Mouse (Mus musculus) midbrain, embryonic 15.5 days (tissue): ENCODE data around the gene Ccdc144b. TPM values are rescaled to one million over a fixed set of nuclear protein-coding genes. Genes with fewer than 3 reads are reported as not detected.

Source experiments
- ATAC-seq: fragments of 200-750 bp; cut with Nextera tagmentation; replicated peaks from 2 replicates; pipeline ENCODE4 v1.8.0; 2017; ENCODE audit warnings: moderate TSS enrichment
- H3K27ac ChIP-seq: fragments of 300-500 bp; sonication (generic); 2 replicates; pipeline ENCODE4 v1.5.1; 2015; ENCODE audit warnings: mild to moderate bottlenecking, inconsistent platforms
- H3K27me3 ChIP-seq: fragments of 300-500 bp; sonication (generic); replicated peaks from 2 replicates; pipeline ENCODE4 v1.6.1; 2015; ENCODE audit warnings: inconsistent platforms
- H3K36me3 ChIP-seq: fragments of 300-500 bp; sonication (generic); replicated peaks from 2 replicates; pipeline ENCODE4 v1.6.1; 2015; ENCODE audit warnings: inconsistent platforms
- H3K4me1 ChIP-seq: fragments of 300-500 bp; sonication (generic); 2 replicates; pipeline ENCODE4 v1.6.1; 2015; ENCODE audit warnings: inconsistent platforms
- H3K4me2 ChIP-seq: fragments of 300-500 bp; sonication (generic); 2 replicates; pipeline ENCODE4 v1.6.1; 2015; ENCODE audit warnings: inconsistent platforms, mild to moderate bottlenecking, moderate library complexity
- H3K4me3 ChIP-seq: fragments of 300-500 bp; sonication (generic); 2 replicates; pipeline ENCODE4 v1.5.1; 2015; ENCODE audit warnings: mild to moderate bottlenecking, inconsistent platforms
- H3K9ac ChIP-seq: fragments of 300-500 bp; sonication (generic); 2 replicates; pipeline ENCODE4 v1.6.1; 2015; ENCODE audit warnings: mild to moderate bottlenecking, inconsistent platforms
- H3K9me3 ChIP-seq: fragments of 300-500 bp; sonication (generic); 2 replicates; pipeline ENCODE4 v1.6.1; 2016; ENCODE audit warnings: inconsistent platforms
- WGBS: fragments of 180-500 bp; shearing (Covaris S2); methylation state at CpG from one replicate; pipeline ENCODE4 v1.1.7; 2015; ENCODE audit warnings: mixed read lengths; 5-methylcytosine and 5-hydroxymethylcytosine counted together
- polyA plus RNA-seq: library from polyadenylated mRNA; unstranded; fragments of >200 nt; fragmentation: Nextera tagmentation; extraction: Ambion mirVana; gene quantifications from 2 replicates; pipeline ENCODE4 v1.2.1, GENCODE M21; 2015

Ccdc144b gene
- polyA plus RNA-seq, 1 experiment from 2014 or later: not detected

DNA sequence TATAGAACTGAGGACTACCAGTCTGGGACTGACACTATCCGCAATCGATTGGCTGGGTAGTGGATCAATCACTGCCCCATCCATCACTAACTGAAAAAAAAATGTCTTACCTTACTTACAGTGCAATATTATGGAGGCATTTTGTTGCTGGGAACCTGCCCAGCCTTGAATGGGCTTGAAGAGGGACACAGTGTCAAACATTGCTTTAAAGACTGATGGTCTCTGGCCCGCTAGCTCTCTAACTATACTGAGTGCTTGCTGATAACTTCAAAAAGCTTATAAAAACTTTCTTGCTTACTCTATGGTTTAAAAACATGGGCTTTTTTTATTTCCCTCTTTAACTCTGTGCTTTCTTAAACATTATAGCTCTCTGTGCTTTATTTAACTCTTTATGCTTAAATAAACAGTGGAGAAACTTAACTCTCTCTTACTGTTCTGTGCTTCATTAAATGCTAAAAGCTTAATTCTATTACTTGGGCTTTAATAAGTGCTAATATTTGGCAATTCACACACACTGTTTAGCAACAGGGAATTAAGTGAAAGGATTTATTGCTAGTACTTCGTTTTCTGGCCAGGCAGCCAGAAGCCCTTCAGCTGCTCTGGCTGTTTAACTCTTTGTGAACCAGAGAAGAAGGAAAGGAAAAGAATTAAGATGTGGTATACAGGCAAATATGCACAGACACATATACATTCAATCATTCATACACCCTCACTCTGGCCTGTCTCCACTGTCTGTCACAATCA is 44.8 kb downstream of the Ccdc144b start:
- H3K27me3 ChIP-seq: no peaks in the 10 kb centered on the region; the same call in 1 of the 2 replicates

DNA sequence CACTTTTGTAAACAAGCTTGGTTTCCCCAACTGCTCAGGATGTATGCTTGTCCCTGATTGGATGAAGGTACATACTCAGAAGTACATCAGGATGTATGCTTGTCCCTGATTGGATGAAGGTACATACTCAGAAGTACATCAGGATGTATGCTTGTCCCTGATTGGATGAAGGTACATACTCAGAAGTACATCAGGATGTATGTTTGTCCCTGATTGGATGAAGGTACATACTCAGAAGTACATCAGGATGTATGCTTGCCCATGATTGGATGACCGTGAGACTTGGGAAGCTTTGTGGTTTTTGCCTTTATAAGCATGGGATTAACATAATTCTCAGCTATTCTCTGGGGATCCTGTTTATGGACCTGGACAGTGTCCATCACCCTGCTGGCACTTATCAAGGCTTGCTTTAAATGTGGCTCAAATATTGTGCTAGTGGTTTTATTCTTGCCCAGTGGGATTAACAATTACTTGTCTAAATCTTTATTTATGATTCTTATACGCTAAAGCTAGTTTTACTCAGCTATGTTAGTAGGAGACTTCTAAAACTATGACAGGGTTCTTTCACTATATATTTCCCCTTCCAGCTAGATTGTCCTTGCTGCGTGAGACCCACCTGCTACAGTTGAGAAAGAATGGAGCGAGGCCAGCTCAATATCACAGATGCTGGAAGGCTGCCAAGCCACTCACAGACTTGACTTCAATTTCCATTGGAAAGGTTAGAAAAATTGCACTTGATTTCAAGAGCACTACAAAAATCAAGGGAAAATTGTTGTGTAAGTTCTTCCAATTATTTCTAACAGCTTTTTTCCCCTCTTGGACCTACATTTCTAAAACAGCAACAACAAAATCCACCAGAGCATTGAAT is 49.1 kb downstream of the Ccdc144b start:
- WGBS: 64% methylated on average over 4 of the region's 4 CpGs
- Histone ChIP-seq H3K9me3 (no peaks in the 10 kb centered on the region), H3K4me3 (no peak overlapping the region), H3K27ac (no peak overlapping the region), H3K27me3 (no peaks in the 10 kb centered on the region; the same call in 1 of the 2 replicates), H3K4me1 (peaks cover 6% of the 10 kb centered on the region), H3K36me3 (no peaks in the 10 kb centered on the region), H3K9ac (no peak overlapping the region), H3K4me2 (no peak overlapping the region)
- no peak for ATAC-seq

More for the DNA sequence above, 44.8 kb downstream of the Ccdc144b start:
- H3K4me2 ChIP-seq: no peak overlapping the region
- H3K36me3 ChIP-seq: no peaks in the 10 kb centered on the region
- no peaks in the 10 kb centered on the region for H3K4me1 ChIP-seq
- no peak overlapping the region for H3K4me3 ChIP-seq
- no peak overlapping the region for H3K27ac ChIP-seq
- no peaks in the 10 kb centered on the region for H3K9me3 ChIP-seq
- no peak for ATAC-seq
- H3K9ac ChIP-seq: no peak overlapping the region
- 72% methylated on average over 4 of the region's 4 CpGs for WGBS

DNA sequence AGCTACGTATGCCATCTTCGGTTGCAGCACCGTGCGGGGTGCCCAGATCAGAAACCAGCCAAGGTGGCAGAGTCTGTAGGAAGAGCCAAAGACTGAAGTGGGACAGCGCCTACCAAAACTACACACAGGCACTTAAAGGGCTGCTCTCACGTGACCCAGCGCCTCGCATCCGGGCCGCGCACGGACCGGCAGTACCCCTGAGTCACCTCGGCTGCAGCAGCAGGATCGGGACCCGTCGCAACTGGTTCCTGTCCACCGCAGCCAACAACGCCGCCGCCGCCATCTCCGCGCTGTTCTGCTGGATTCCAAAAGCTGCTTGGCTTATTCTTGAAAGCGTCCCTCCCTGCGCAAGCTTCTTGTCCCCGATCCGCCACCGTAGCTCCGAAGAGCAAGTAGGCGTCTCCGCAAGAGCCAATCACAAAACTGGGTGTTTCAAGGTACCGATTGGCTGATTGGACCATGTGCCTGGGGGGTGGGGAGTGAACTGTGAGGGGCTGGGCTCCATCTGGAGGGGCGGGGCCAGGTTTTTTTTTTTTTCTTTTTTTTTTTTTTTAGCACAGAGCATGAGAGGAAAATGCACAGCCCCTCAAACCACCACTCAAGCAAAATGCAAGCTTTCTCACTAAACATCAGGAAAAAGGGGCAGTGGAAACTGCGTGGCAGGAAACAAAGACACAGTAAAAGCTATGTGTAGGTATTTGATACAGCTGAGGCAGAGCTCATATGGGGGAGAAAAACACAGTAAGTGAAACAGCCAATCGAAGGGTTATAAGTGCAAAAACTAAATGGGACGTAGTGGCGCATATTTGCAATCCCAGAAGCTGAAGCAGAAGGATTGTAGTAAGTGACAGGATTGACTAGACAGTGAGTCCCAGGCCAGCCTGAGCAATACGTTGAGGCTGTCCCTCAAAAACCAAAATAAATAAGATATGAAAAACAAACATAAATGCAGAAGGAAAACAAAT is 52.8 kb downstream of the Ccdc144b start, which contains the start of gene Mccc1:
TSS of gene Mccc1 (minus strand) at position 404 of the 965 bp plus-strand sequence.
- Histone ChIP-seq H3K4me3 (peak within 1 kb of the TSS; percentile 84), H3K4me2 (peak within 1 kb of the TSS; percentile 69), H3K27me3 (no peaks in the 10 kb centered on the region; the same call in 1 of the 2 replicates), H3K9ac (peak within 1 kb of the TSS; percentile 77), H3K27ac (peak within 1 kb of the TSS; percentile 94), H3K4me1 (peaks cover 15% of the 10 kb centered on the region), H3K9me3 (no peaks in the 10 kb centered on the region), H3K36me3 (no peaks in the 10 kb centered on the region)
- 3% methylated on average over 39 of the region's 39 CpGs for WGBS
- ATAC-seq: peak; percentile 100

DNA sequence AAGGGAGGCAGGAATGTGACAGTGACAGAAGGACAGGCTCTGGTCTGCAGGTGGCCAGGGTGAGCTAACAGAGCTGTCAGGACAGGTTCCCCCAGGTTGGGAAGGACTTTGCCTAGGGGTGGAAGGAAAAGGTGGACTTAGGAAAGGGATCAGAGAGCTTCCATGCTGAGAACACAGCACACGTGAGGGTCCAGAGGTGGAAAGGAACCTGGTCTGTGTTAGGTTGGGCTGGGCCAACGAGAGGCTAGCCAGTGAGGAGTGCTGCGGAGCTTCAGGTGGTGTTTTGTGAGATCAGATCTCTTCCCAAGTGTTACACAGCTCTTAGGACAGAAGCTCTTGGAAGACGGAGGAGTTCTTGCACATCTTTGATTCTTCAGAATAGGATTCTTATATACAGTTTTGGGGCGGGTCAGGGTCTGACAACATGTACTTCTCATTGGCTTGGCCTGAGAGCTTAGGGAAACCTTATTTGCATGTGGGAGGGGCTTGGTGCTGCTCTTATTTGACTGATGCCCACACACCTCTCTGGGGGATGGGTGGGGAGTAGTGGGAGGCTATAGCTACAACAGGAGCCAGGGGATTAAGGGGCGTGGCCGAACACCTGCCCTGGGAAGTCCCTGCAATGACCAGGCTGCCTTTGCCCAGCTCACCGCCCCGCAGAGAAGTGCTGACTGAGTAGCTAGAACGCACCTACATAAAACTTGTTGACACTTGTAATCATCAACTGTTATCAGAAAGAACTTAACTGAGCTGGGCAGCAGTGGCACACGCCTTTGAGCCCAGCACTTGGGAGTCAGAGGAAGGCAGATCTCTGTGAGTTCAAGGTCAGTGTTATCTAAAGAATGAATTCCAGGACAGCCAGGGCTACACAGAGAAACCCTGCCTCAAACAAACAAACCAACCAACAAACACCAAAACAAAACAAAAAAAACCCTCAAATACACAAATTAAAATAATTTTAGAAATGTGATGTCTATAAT is 58.5 kb downstream of the Ccdc144b start:
- Histone ChIP-seq H3K4me3 (no peak overlapping the region), H3K36me3 (peaks cover 10% of the 10 kb centered on the region; the same call in 1 of the 2 replicates), H3K4me2 (no peak overlapping the region), H3K27ac (no peak overlapping the region), H3K27me3 (no peaks in the 10 kb centered on the region), H3K9me3 (no peaks in the 10 kb centered on the region), H3K9ac (no peak overlapping the region), H3K4me1 (peaks cover 14% of the 10 kb centered on the region; the same call in 1 of the 2 replicates)
- no peak for ATAC-seq
- 56% methylated on average over 11 of the region's 11 CpGs for WGBS

DNA sequence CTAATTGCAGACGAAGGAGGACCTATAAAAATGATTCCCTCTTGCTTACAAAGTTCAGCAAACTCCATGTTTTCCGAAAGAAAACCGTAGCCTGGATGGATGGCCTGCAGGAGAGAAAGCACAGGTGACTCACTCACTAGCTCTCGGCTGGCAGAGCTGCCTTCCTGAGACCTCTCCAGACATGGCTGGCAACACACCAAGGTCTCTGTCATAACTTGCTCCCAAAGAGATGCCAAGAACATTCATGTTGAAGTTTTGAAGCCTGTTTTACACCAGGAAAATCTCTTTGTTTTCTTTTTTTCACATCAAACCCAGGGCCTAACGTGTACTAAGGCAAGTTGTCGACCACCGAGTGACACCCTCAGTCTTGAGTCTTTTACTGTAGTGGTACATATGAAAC is 62.6 kb downstream of the Ccdc144b start:
- no peak for ATAC-seq
- Histone ChIP-seq H3K27me3 (no peaks in the 10 kb centered on the region), H3K4me3 (no peak overlapping the region), H3K9me3 (no peaks in the 10 kb centered on the region), H3K4me2 (no peak overlapping the region), H3K9ac (no peak overlapping the region), H3K36me3 (peaks cover 34% of the 10 kb centered on the region), H3K4me1 (no peaks in the 10 kb centered on the region), H3K27ac (no peak overlapping the region)
- WGBS: 96% methylated on average over 7 of the region's 7 CpGs

DNA sequence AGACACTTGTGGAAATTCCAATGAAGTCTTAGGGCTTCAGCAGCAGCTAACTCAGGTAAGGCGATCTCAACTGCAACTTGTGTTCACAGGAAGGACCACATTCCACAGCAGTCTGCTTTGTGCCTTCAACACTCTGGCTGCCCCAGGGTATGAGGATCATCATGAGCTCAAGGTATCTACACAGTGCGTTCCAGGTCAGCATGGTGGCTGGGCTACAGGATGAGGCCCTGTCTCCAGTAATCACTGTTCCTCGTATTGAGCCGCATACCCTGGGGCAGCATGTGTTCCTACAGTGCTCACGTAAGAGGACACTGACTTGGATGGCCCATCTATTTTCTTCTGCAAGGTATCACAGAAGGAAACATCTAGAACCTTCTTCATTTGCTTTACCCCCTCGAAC is 65.3 kb downstream of the Ccdc144b start:
- Histone ChIP-seq H3K36me3 (peaks cover 50% of the 10 kb centered on the region), H3K27ac (no peak overlapping the region), H3K9ac (no peak overlapping the region), H3K4me2 (no peak overlapping the region), H3K9me3 (no peaks in the 10 kb centered on the region), H3K4me3 (no peak overlapping the region), H3K4me1 (no peaks in the 10 kb centered on the region), H3K27me3 (no peaks in the 10 kb centered on the region)
- no peak for ATAC-seq
- 96% methylated on average over 6 of the region's 6 CpGs for WGBS

DNA sequence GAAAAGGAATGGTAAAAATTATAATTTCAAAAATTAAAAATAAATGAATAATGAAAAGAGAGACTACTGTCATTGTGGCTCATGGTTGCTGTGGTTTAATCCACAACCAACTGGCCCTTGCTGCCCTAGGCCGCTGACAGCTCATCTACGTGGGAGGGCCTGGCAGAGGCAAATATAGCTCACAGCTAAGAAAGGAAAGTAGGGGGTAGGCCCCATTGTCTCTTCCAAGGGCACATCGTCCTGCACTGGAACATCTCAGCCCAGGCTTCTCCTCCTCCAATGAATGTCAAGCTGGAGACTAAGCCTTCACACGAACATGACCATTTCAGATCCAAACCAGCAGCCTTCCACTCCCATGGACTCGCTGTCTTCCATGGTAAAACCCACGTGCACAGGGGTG is 67.1 kb downstream of the Ccdc144b start:
- Histone ChIP-seq H3K36me3 (peaks cover 53% of the 10 kb centered on the region), H3K9ac (no peak overlapping the region), H3K4me1 (no peaks in the 10 kb centered on the region), H3K9me3 (no peaks in the 10 kb centered on the region), H3K4me3 (no peak overlapping the region), H3K27ac (no peak overlapping the region), H3K4me2 (no peak overlapping the region), H3K27me3 (no peaks in the 10 kb centered on the region)
- ATAC-seq: no peak
- WGBS: 89% methylated on average over 6 of the region's 6 CpGs

DNA sequence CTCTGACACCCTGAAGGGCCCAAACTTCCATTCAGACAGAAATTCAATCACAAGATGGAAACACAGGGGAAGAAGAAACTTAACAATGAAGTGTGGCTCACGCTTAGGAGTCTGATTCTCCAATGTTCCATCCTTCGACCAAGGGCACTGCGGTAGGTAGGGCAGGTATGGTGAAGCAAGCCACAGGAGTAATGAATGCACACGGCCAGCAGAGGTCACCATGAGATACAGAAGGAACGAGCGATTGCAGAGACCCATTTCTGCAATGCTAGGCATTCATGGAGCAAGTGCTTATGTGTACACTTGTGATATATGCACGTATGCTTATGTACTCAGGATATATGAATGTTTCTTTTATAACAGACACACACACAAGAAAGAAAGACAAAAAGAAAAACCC is 79.8 kb downstream of the Ccdc144b start:
- H3K4me1 ChIP-seq: no peaks in the 10 kb centered on the region
- H3K4me3 ChIP-seq: no peak overlapping the region
- no peak for ATAC-seq
- no peak overlapping the region for H3K9ac ChIP-seq
- H3K4me2 ChIP-seq: no peak overlapping the region
- H3K27me3 ChIP-seq: no peaks in the 10 kb centered on the region
- no peaks in the 10 kb centered on the region for H3K9me3 ChIP-seq
- H3K27ac ChIP-seq: no peak overlapping the region
- peaks cover 26% of the 10 kb centered on the region for H3K36me3 ChIP-seq
- WGBS: 71% methylated on average over 7 of the region's 7 CpGs

DNA sequence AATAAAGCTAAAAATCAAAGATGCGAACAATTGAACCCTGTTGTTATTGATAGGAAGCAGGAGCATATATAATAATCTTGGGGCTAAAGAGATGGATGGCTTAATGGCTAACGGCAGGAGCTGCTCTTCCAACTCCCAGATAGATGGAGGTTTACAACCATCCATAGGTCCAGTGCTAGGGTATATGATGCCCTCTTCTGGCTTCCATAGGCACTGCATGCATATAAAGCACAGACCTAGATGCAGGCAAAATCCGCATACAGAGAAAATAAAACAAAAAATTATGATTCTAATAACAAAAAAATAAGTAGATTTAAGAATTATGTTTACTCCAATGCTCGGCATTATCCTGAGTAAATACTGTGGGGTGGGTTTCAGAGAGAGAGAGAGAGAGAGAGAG is 80.4 kb downstream of the Ccdc144b start:
- Histone ChIP-seq H3K27ac (no peak overlapping the region), H3K4me3 (no peak overlapping the region), H3K4me1 (no peaks in the 10 kb centered on the region), H3K9ac (no peak overlapping the region), H3K36me3 (peaks cover 27% of the 10 kb centered on the region), H3K4me2 (no peak overlapping the region), H3K27me3 (no peaks in the 10 kb centered on the region), H3K9me3 (no peaks in the 10 kb centered on the region)
- WGBS: 80% methylated on average over 4 of the region's 4 CpGs
- ATAC-seq: 0 out of 2 replicates have a peak, but pooled peaks have one; percentile 65

DNA sequence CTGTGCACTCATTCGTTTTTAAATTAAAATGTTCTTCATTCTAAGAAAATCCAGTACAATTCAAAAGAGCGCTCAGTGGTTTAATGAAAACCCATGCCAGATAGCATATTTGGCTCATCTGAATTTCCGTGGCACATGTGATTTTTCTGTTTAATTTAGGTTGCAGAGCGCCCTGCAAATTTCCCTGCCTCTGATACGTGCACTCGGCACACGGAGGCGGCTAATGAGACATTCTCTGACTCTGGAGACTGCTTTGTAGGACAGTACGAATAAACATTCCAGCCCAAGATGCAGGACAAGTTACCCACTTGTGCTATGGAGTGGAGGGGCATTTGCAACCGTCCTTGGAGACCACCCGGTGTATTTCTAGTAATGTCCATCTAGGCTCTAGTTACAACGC is 82.2 kb downstream of the Ccdc144b start:
- no peaks in the 10 kb centered on the region for H3K27me3 ChIP-seq
- peaks cover 21% of the 10 kb centered on the region; the same call in 1 of the 2 replicates for H3K36me3 ChIP-seq
- no peak for ATAC-seq

DNA sequence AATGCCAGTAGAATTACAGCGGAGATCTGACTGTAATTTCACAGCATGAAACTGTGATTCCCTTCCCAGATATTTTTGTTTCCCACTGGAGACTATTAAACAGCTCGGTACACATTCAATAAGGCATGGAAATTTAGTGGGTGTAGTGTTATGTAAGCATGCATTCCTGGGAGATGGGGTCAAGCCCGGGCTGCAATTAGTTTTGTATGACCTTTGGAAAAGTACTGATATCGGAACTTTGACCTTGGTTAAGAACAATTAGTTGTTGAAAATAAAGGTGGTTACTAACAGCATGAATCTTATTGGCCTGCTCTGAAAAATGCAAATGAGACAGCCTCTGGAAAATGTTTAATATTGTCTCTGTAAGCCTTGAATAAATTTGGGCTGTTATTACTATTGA is 82.9 kb downstream of the Ccdc144b start:
- H3K27ac ChIP-seq: no peak overlapping the region
- H3K4me3 ChIP-seq: no peak overlapping the region
- no peaks in the 10 kb centered on the region for H3K4me1 ChIP-seq
- H3K9ac ChIP-seq: no peak overlapping the region
- ATAC-seq: no peak
- H3K36me3 ChIP-seq: peaks cover 15% of the 10 kb centered on the region; the same call in 1 of the 2 replicates
- H3K9me3 ChIP-seq: no peaks in the 10 kb centered on the region
- H3K4me2 ChIP-seq: no peak overlapping the region
- no peaks in the 10 kb centered on the region for H3K27me3 ChIP-seq
- WGBS: 85% methylated on average over 4 of the region's 4 CpGs

More for the DNA sequence above, 82.2 kb downstream of the Ccdc144b start:
- H3K9ac ChIP-seq: no peak overlapping the region
- no peak overlapping the region for H3K27ac ChIP-seq
- H3K4me2 ChIP-seq: no peak overlapping the region
- 93% methylated on average over 12 of the region's 12 CpGs for WGBS
- no peaks in the 10 kb centered on the region for H3K4me1 ChIP-seq
- no peaks in the 10 kb centered on the region for H3K9me3 ChIP-seq
- H3K4me3 ChIP-seq: no peak overlapping the region
